Mouse (Mus musculus) liver, embryonic 16.5 days (tissue): Measurements from ENCODE around the gene Ppp4c. TPM values are rescaled to one million over a fixed set of nuclear protein-coding genes. Genes with fewer than 3 reads are reported as not detected.

Experiments
- ATAC-seq: fragments of 200-750 bp; cut with Nextera tagmentation; 2 replicates; pipeline ENCODE4 v1.8.0; 2017; ENCODE audit warnings: low read depth, mild to moderate bottlenecking, moderate number of reproducible peaks, moderate library complexity
- H3K27ac ChIP-seq: fragments of 300-500 bp; sonication (generic); 2 replicates; pipeline ENCODE4 v1.5.1; 2014; ENCODE audit warnings: mild to moderate bottlenecking, low read length
- H3K27me3 ChIP-seq: fragments of 300-500 bp; sonication (generic); 2 replicates; pipeline ENCODE4 v1.6.1; 2014; ENCODE audit warnings: low read depth, low read length, mixed read lengths; ENCODE audit not compliant: control insufficient read depth, insufficient read depth
- H3K36me3 ChIP-seq: fragments of 300-500 bp; sonication (generic); 2 replicates; pipeline ENCODE4 v1.6.1; 2014; ENCODE audit warnings: mild to moderate bottlenecking; ENCODE audit not compliant: control insufficient read depth, insufficient read depth
- H3K4me1 ChIP-seq: fragments of 300-500 bp; sonication (generic); 2 replicates; pipeline ENCODE4 v1.6.1; 2014; ENCODE audit warnings: low read depth, low read length, mixed read lengths; ENCODE audit not compliant: control insufficient read depth
- H3K4me2 ChIP-seq: fragments of 300-500 bp; sonication (generic); 2 replicates; pipeline ENCODE4 v1.6.1; 2014; ENCODE audit warnings: low read depth, low read length, mixed read lengths
- H3K4me3 ChIP-seq: fragments of 300-500 bp; sonication (generic); 2 replicates; pipeline ENCODE4 v1.5.1; 2014; ENCODE audit warnings: low read depth, mild to moderate bottlenecking, low read length
- H3K9ac ChIP-seq: fragments of 300-500 bp; sonication (generic); 2 replicates; pipeline ENCODE4 v1.6.1; 2014; ENCODE audit warnings: low read depth, low read length
- H3K9me3 ChIP-seq: fragments of 300-500 bp; sonication (generic); replicated peaks from 2 replicates; pipeline ENCODE4 v1.6.1; 2016; ENCODE audit warnings: low read length; ENCODE audit not compliant: control insufficient read depth
- WGBS: fragments of 180-500 bp; shearing (Covaris S2); extraction: QIAGEN DNeasy Blood & Tissue Kit; methylation state at CpG from one replicate; pipeline ENCODE4 v1.1.7; 2014; ENCODE audit not compliant: insufficient replicate concordance; 5-methylcytosine and 5-hydroxymethylcytosine counted together
- polyA plus RNA-seq: library from polyadenylated mRNA; unstranded; fragments of >200 nt; fragmentation: Nextera tagmentation; extraction: Ambion mirVana; gene quantifications from 2 replicates; pipeline ENCODE4 v1.2.1, GENCODE M21; 2015

The Ppp4c gene
- polyA plus RNA-seq, 1 experiment from 2014 or later, result 82.2 TPM

GRCm38 (mm10) chr7:126765540-126765939 is 26.8 kb downstream of the Ppp4c start:
- Histone ChIP-seq H3K9me3 (no peaks in the 10 kb centered on the region), H3K4me3 (no peak overlapping the region), H3K4me2 (no peak overlapping the region), H3K27ac (no peak overlapping the region), H3K4me1 (peaks cover 30% of the 10 kb centered on the region), H3K9ac (no peak overlapping the region), H3K36me3 (peaks cover 8% of the 10 kb centered on the region; the same call in 1 of the 2 replicates), H3K27me3 (no peaks in the 10 kb centered on the region)
- WGBS, result 60% methylated on average over 9 of the region's 9 CpGs
- ATAC-seq, result 0 out of 2 replicates have a peak, but pooled peaks have one; percentile 11

DNA sequence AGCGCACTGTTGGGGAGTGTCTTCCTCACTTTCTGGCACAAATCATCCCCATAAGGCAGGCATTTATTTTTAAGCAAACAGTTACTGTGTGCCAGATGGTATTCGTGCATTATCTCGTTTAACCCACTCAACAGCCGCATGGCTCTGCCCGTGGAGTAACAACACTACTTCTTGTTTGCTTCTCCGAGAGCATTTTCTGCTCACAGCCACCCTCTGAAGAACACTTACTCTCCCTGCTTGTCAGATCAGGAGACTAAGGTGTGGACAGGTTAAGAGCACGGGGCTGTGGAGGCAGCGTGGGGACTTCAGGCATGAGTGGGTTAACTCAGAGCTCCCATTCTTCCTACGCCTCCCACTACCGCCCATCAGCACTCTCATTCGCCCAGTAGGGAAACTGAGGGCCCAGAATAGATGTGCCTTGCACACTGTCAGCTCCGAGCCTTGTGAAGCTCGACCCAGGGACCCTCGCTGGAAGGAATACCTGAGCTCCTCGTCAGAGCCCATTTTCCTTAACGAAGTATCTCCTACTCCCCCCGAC is 29.8 kb downstream of the Ppp4c start:
- no peak overlapping the region for H3K27ac ChIP-seq
- 0 out of 2 replicates have a peak, but pooled peaks cover 4% of the 10 kb centered on the region for H3K36me3 ChIP-seq
- peaks cover 42% of the 10 kb centered on the region for H3K4me1 ChIP-seq
- no peak overlapping the region for H3K4me2 ChIP-seq
- H3K4me3 ChIP-seq, result no peak overlapping the region
- H3K27me3 ChIP-seq, result no peaks in the 10 kb centered on the region
- WGBS, result 54% methylated on average over 17 of the region's 17 CpGs
- H3K9ac ChIP-seq, result no peak overlapping the region
- ATAC-seq, result no peak
- H3K9me3 ChIP-seq, result no peaks in the 10 kb centered on the region

- peak overlapping the region; percentile 87; the same call in 1 of the 2 replicates for H3K27ac ChIP-seq
- H3K4me3 ChIP-seq, result no peak overlapping the region
- WGBS, result 29% methylated on average over 6 of the region's 6 CpGs
- 0 out of 2 replicates have a peak, but pooled peaks cover 4% of the 10 kb centered on the region for H3K36me3 ChIP-seq
- ATAC-seq, result no peak
- no peaks in the 10 kb centered on the region for H3K27me3 ChIP-seq
- peaks cover 42% of the 10 kb centered on the region for H3K4me1 ChIP-seq
- H3K9ac ChIP-seq, result no peak overlapping the region
- peak overlapping the region; percentile 9; the same call in 1 of the 2 replicates for H3K4me2 ChIP-seq
- no peaks in the 10 kb centered on the region for H3K9me3 ChIP-seq
Observed at GRCm38 (mm10) chr7:126761529-126762067, 30.7 kb downstream of the Ppp4c start.

DNA sequence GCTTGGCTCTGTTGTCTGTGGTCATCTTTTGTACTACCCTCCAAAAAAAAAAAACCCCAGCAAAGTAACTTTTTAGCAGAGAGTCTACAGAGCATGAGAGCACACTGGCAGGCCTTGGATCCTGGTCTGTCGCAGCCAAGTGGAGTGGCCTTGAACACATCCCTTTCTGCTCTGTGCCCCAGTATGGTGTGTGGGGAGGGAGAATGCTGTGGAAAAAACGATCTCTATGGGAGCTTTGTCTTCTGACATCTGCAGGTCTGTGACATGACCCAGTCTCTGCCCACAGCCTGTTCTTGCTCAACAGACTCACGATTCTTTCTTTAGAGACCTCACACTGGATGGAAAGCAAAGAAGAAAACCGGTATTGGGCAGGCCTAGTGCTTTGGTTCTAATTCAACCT is 31.3 kb downstream of the Ppp4c start:
- peak overlapping the region; percentile 87 for H3K4me2 ChIP-seq
- H3K36me3 ChIP-seq, result 0 out of 2 replicates have a peak, but pooled peaks cover 4% of the 10 kb centered on the region
- no peak overlapping the region for H3K9ac ChIP-seq
- H3K9me3 ChIP-seq, result no peaks in the 10 kb centered on the region
- H3K27me3 ChIP-seq, result no peaks in the 10 kb centered on the region
- ATAC-seq, result no peak
- no peak overlapping the region for H3K4me3 ChIP-seq
- peaks cover 39% of the 10 kb centered on the region for H3K4me1 ChIP-seq
- WGBS, result 44% methylated on average over 4 of the region's 4 CpGs
- peak overlapping the region; percentile 87 for H3K27ac ChIP-seq

DNA sequence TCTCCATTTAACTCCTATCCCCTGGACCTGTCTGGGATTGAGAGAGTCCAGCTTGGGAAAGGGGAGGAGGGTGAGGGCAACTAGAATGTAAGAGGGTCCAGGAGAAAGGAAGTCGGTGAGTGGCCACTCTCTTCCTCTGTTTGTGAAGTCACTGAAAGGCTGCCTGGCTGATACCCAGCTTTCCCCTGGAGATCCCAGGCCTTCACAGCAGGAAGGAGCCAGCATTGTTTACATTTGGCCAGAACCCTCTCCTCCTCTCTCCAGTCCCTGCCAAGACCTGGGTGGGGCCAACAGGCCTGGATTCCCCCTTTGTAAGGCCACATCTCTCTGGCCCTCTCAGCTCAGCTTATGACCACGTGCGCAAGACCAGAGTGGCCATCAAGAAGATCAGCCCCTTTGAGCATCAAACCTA is 31.9 kb downstream of the Ppp4c start:
- peak overlapping the region; percentile 88 for H3K9ac ChIP-seq
- H3K4me1 ChIP-seq, result peaks cover 38% of the 10 kb centered on the region
- H3K4me3 ChIP-seq, result peak overlapping the region; percentile 80
- peak overlapping the region; percentile 87 for H3K27ac ChIP-seq
- 0 out of 2 replicates have a peak, but pooled peaks cover 4% of the 10 kb centered on the region for H3K36me3 ChIP-seq
- 0 out of 2 replicates have a peak, but pooled peaks have one; percentile 1 for ATAC-seq
- peak overlapping the region; percentile 87 for H3K4me2 ChIP-seq
- no peaks in the 10 kb centered on the region for H3K27me3 ChIP-seq
- H3K9me3 ChIP-seq, result no peaks in the 10 kb centered on the region
- 48% methylated on average over 3 of the region's 3 CpGs for WGBS

- peak; percentile 14; the same call in 1 of the 2 replicates for ATAC-seq
- Histone ChIP-seq H3K27me3 (no peaks in the 10 kb centered on the region), H3K36me3 (0 out of 2 replicates have a peak, but pooled peaks cover 4% of the 10 kb centered on the region), H3K4me1 (peaks cover 38% of the 10 kb centered on the region), H3K9me3 (no peaks in the 10 kb centered on the region), H3K27ac (peak overlapping the region; percentile 87), H3K4me2 (peak overlapping the region; percentile 87), H3K9ac (peak overlapping the region; percentile 88), H3K4me3 (peak overlapping the region; percentile 80)
- WGBS, result under 1% methylated on average over 23 of the region's 24 CpGs
Observed at GRCm38 (mm10) chr7:126759672-126760390, 32.5 kb downstream of the Ppp4c start.

- Histone ChIP-seq H3K4me3 (peak within 1 kb of the TSS; percentile 80), H3K9ac (peak within 1 kb of the TSS; percentile 88), H3K9me3 (no peaks in the 10 kb centered on the region), H3K4me1 (peaks cover 38% of the 10 kb centered on the region), H3K27me3 (no peaks in the 10 kb centered on the region), H3K36me3 (0 out of 2 replicates have a peak, but pooled peaks cover under 1% of the 10 kb centered on the region), H3K4me2 (peak within 1 kb of the TSS; percentile 87), H3K27ac (peak within 1 kb of the TSS; percentile 87)
- peak; percentile 89 for ATAC-seq
- 1% methylated on average over 25 of the region's 38 CpGs for WGBS
Observed at GRCm38 (mm10) chr7:126759050-126759671, 33.1 kb downstream of the Ppp4c start, which contains the start of gene Mapk3. Gene Mapk3 (plus strand): TSS chr7:126759601.

DNA sequence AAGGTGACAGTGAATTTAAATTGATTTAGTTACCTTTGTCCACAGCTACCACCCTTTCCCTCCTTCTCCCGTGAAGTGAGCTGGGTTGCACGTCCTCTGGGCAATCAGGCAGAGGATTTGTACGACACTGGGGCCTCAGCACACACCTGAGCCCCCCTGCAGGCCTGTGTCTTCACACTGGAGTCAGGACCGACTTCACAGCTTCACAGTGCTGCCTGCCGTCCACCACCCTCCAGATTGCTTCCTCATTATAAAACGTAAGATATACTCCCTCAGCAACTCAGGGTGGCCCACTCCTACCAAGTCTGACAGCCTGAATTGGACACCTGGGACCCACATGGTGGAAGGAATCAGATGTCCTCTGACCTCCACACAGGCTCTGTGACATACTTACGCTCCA is 33.8 kb downstream of the Ppp4c start:
- Histone ChIP-seq H3K4me1 (peaks cover 38% of the 10 kb centered on the region), H3K36me3 (no peaks in the 10 kb centered on the region), H3K9ac (no peak overlapping the region), H3K9me3 (no peaks in the 10 kb centered on the region), H3K4me3 (no peak overlapping the region), H3K4me2 (no peak overlapping the region), H3K27me3 (no peaks in the 10 kb centered on the region), H3K27ac (no peak overlapping the region)
- WGBS, result 71% methylated on average over 7 of the region's 7 CpGs
- no peak for ATAC-seq
